Mouse (Mus musculus): Measurements from ENCODE around the gene Gm5089. TPM values are rescaled to one million over a fixed set of nuclear protein-coding genes. Genes with fewer than 3 reads are reported as not detected.

The Gm5089 gene
- 1.7 and 2.6 TPM in 2 replicates for polyA plus RNA-seq (2016; fragmentation: Nextera tagmentation; extraction: Ambion mirVana)

- H3K27ac ChIP-seq (replicated peaks), result peak within 1 kb of the TSS; percentile 88
- H3K9ac ChIP-seq (replicated peaks), result peak within 1 kb of the TSS; percentile 56
- peak within 1 kb of the TSS; percentile 48 for H3K4me3 ChIP-seq
- peaks cover 57% of the 10 kb centered on the region for H3K4me1 ChIP-seq
- H3K36me3 ChIP-seq, result no peaks in the 10 kb centered on the region
- H3K9me3 ChIP-seq, result no peaks in the 10 kb centered on the region
- H3K27me3 ChIP-seq, result peaks cover 77% of the 10 kb centered on the region
- ATAC-seq (ENCODE audit: low FRiP score, low read depth), result no peak
- H3K4me2 ChIP-seq (replicated peaks), result peak within 1 kb of the TSS; percentile 66
- WGBS, result under 1% methylated on average over 50 of the region's 59 CpGs
Observed at GRCm38 (mm10) chr14:122450496-122451382, at the start of gene Gm5089. TSS of gene Gm5089 (minus strand) at chr14:122451115.

GRCm38 (mm10) chr14:122492015-122492414 lies 41.1 kb upstream of the Gm5089 start:
- peaks cover 50% of the 10 kb centered on the region for H3K27me3 ChIP-seq
- H3K36me3 ChIP-seq, result no peaks in the 10 kb centered on the region
- H3K9me3 ChIP-seq, result peaks cover 4% of the 10 kb centered on the region; the same call in 1 of the 2 replicates
- no peak for ATAC-seq (ENCODE audit: low FRiP score, low read depth)
- no peak overlapping the region for H3K4me2 ChIP-seq (replicated peaks)
- no peak overlapping the region for H3K4me3 ChIP-seq
- 66% methylated on average over 1 of the region's 1 CpGs for WGBS
- no peak overlapping the region for H3K9ac ChIP-seq (replicated peaks)
- H3K4me1 ChIP-seq, result peaks cover 18% of the 10 kb centered on the region
- no peak overlapping the region for H3K27ac ChIP-seq (replicated peaks)

GRCm38 (mm10) chr14:122491521-122491920 lies 40.6 kb upstream of the Gm5089 start:
- H3K27ac ChIP-seq (replicated peaks), result no peak overlapping the region
- H3K4me1 ChIP-seq, result peaks cover 18% of the 10 kb centered on the region
- H3K27me3 ChIP-seq, result peaks cover 50% of the 10 kb centered on the region
- H3K9ac ChIP-seq (replicated peaks), result no peak overlapping the region
- H3K4me3 ChIP-seq, result no peak overlapping the region
- H3K4me2 ChIP-seq (replicated peaks), result no peak overlapping the region
- 63% methylated on average over 6 of the region's 6 CpGs for WGBS
- H3K9me3 ChIP-seq, result peaks cover 4% of the 10 kb centered on the region; the same call in 1 of the 2 replicates
- H3K36me3 ChIP-seq, result no peaks in the 10 kb centered on the region
- ATAC-seq (ENCODE audit: low FRiP score, low read depth), result no peak

- peaks cover 4% of the 10 kb centered on the region; the same call in 1 of the 2 replicates for H3K9me3 ChIP-seq
- 0 out of 2 replicates have a peak within 1 kb of the TSS, but pooled peaks have one; percentile 35 for H3K27ac ChIP-seq (replicated peaks)
- H3K4me2 ChIP-seq (replicated peaks), result peak within 1 kb of the TSS; percentile 53
- H3K4me3 ChIP-seq, result peak within 1 kb of the TSS; percentile 38
- peaks cover 20% of the 10 kb centered on the region for H3K4me1 ChIP-seq
- H3K36me3 ChIP-seq, result no peaks in the 10 kb centered on the region
- peaks cover 52% of the 10 kb centered on the region for H3K27me3 ChIP-seq
- ATAC-seq (ENCODE audit: low FRiP score, low read depth), result peak; percentile 82
- 1% methylated on average over 49 of the region's 51 CpGs for WGBS
- H3K9ac ChIP-seq (replicated peaks), result 0 out of 2 replicates have a peak within 1 kb of the TSS, but pooled peaks have one; percentile 28
Observed at GRCm38 (mm10) chr14:122490441-122491328, 39.8 kb upstream of the Gm5089 start, which contains the start of gene Gm10837. TSS of gene Gm10837 (plus strand) at chr14:122490586.

- no peak overlapping the region for H3K9ac ChIP-seq (replicated peaks)
- H3K9me3 ChIP-seq, result peaks cover 4% of the 10 kb centered on the region; the same call in 1 of the 2 replicates
- peaks cover 59% of the 10 kb centered on the region for H3K27me3 ChIP-seq
- peak overlapping the region; percentile 53 for H3K4me2 ChIP-seq (replicated peaks)
- no peak for ATAC-seq (ENCODE audit: low FRiP score, low read depth)
- H3K27ac ChIP-seq (replicated peaks), result no peak overlapping the region
- 2% methylated on average over 12 of the region's 12 CpGs for WGBS
- H3K36me3 ChIP-seq, result no peaks in the 10 kb centered on the region
- H3K4me3 ChIP-seq, result peak overlapping the region; percentile 38
- peaks cover 28% of the 10 kb centered on the region for H3K4me1 ChIP-seq
Observed at GRCm38 (mm10) chr14:122489686-122490414, 38.9 kb upstream of the Gm5089 start.

GRCm38 (mm10) chr14:122489041-122489440 lies 38.1 kb upstream of the Gm5089 start:
- peak overlapping the region; percentile 24; the same call in 1 of the 2 replicates for H3K4me2 ChIP-seq (replicated peaks)
- no peak for ATAC-seq (ENCODE audit: low FRiP score, low read depth)
- no peaks in the 10 kb centered on the region for H3K36me3 ChIP-seq
- H3K4me1 ChIP-seq, result peaks cover 33% of the 10 kb centered on the region
- under 1% methylated on average over 5 of the region's 5 CpGs for WGBS
- H3K4me3 ChIP-seq, result no peak overlapping the region; the same call in 1 of the 2 replicates
- H3K27me3 ChIP-seq, result peaks cover 61% of the 10 kb centered on the region
- no peaks in the 10 kb centered on the region for H3K9me3 ChIP-seq
- no peak overlapping the region for H3K27ac ChIP-seq (replicated peaks)
- H3K9ac ChIP-seq (replicated peaks), result no peak overlapping the region

GRCm38 (mm10) chr14:122487366-122487765 lies 36.5 kb upstream of the Gm5089 start:
- Histone ChIP-seq H3K4me2 (replicated peaks) (peak overlapping the region; percentile 13; the same call in 1 of the 2 replicates), H3K9ac (replicated peaks) (no peak overlapping the region), H3K4me1 (peaks cover 40% of the 10 kb centered on the region), H3K4me3 (no peak overlapping the region), H3K27ac (replicated peaks) (no peak overlapping the region), H3K9me3 (no peaks in the 10 kb centered on the region), H3K36me3 (no peaks in the 10 kb centered on the region), H3K27me3 (peaks cover 65% of the 10 kb centered on the region)
- ATAC-seq (ENCODE audit: low FRiP score, low read depth), result no peak
- 4% methylated on average over 5 of the region's 5 CpGs for WGBS

GRCm38 (mm10) chr14:122486611-122487010 lies 35.7 kb upstream of the Gm5089 start:
- H3K4me2 ChIP-seq (replicated peaks), result no peak overlapping the region
- no peak overlapping the region for H3K4me3 ChIP-seq
- peaks cover 48% of the 10 kb centered on the region for H3K4me1 ChIP-seq

GRCm38 (mm10) chr14:122485635-122486181 lies 34.8 kb upstream of the Gm5089 start:
- H3K36me3 ChIP-seq, result no peaks in the 10 kb centered on the region
- peaks cover 68% of the 10 kb centered on the region for H3K27me3 ChIP-seq
- H3K9ac ChIP-seq (replicated peaks), result no peak overlapping the region
- ATAC-seq (ENCODE audit: low FRiP score, low read depth), result no peak
- H3K9me3 ChIP-seq, result no peaks in the 10 kb centered on the region
- peak overlapping the region; percentile 71 for H3K4me2 ChIP-seq (replicated peaks)
- H3K27ac ChIP-seq (replicated peaks), result peak overlapping the region; percentile 22; the same call in 1 of the 2 replicates
- peaks cover 44% of the 10 kb centered on the region for H3K4me1 ChIP-seq
- 3% methylated on average over 12 of the region's 12 CpGs for WGBS
- H3K4me3 ChIP-seq, result no peak overlapping the region

More at GRCm38 (mm10) chr14:122486611-122487010, 35.7 kb upstream of the Gm5089 start:
- Histone ChIP-seq H3K27ac (replicated peaks) (no peak overlapping the region), H3K27me3 (peaks cover 70% of the 10 kb centered on the region), H3K9me3 (no peaks in the 10 kb centered on the region), H3K36me3 (no peaks in the 10 kb centered on the region), H3K9ac (replicated peaks) (no peak overlapping the region)
- WGBS, result 18% methylated on average over 1 of the region's 1 CpGs
- ATAC-seq (ENCODE audit: low FRiP score, low read depth), result no peak

GRCm38 (mm10) chr14:122484844-122485551 lies 34.1 kb upstream of the Gm5089 start:
- H3K27me3 ChIP-seq, result peaks cover 66% of the 10 kb centered on the region
- H3K9me3 ChIP-seq, result no peaks in the 10 kb centered on the region
- peak overlapping the region; percentile 58 for H3K27ac ChIP-seq (replicated peaks)
- peaks cover 37% of the 10 kb centered on the region for H3K4me1 ChIP-seq
- H3K36me3 ChIP-seq, result no peaks in the 10 kb centered on the region
- H3K9ac ChIP-seq (replicated peaks), result no peak overlapping the region
- WGBS, result 0% methylated on average over 24 of the region's 24 CpGs
- peak overlapping the region; percentile 71 for H3K4me2 ChIP-seq (replicated peaks)
- H3K4me3 ChIP-seq, result peak overlapping the region; percentile 10
- peak; percentile 16; the same call in 1 of the 2 replicates for ATAC-seq (ENCODE audit: low FRiP score, low read depth)
